Mouse (Mus musculus) T-helper 1 cell (primary cell): ENCODE measurements at regions not wholly inside any gene's neighbourhood (a gene's known extent, or its start where the extent isn't known, plus 50 kb on each side); places are given as distances from the start of the nearest gene placed in this dataset.

Experiments used
- in situ Hi-C: fragments of 300-600 bp; cut with MboI, MseI; formaldehyde crosslinking; loops from one replicate; pipeline ENCODE4 v1.15.1; 2025; ENCODE audit warnings: high pct_unique_total_duplicates

DNA sequence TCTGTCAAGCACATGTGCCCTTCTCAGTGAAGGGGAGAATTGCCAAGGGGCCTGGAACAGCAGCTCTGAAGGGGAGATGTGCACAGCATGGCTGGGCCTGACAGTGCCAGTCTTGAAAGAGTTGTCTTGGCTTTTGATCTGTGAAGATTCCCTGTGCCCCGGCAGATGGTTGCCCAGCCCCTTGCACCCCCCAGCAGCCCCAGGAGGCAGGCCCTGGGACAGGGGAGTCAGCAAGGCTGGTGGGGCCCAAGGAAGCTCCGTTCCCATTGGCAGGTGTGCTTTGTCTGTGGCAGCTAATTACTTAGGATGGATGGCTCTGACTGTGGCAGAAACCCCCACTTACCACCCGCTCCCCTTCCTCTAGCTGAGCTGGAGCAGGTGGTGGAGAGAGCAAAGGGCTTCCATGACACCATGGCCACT, 58.6 kb downstream of the Tspan17 start:
- in situ Hi-C loops, result no loop called here

DNA sequence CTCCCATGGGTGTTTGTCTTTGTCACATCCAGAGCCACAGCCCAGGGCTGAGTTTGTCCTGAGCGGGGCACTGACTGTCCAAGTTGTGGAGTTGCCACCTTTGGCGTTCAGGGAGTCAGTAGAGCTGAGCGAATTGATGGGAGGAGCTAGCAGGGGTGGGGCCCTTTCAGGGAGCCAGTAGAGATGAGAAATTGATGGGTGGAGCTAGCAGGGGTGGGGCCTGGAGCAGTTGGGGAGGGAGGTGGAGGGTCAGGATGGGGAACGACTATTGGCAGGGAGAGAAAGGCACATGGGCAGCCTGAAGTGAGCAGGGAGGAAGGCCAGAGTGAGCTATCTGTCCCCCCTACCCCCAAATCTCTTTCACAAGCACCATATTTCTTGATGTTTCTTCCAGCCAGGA, 62.0 kb downstream of the Tspan17 start:
- in situ Hi-C loops, result no loop called here

DNA sequence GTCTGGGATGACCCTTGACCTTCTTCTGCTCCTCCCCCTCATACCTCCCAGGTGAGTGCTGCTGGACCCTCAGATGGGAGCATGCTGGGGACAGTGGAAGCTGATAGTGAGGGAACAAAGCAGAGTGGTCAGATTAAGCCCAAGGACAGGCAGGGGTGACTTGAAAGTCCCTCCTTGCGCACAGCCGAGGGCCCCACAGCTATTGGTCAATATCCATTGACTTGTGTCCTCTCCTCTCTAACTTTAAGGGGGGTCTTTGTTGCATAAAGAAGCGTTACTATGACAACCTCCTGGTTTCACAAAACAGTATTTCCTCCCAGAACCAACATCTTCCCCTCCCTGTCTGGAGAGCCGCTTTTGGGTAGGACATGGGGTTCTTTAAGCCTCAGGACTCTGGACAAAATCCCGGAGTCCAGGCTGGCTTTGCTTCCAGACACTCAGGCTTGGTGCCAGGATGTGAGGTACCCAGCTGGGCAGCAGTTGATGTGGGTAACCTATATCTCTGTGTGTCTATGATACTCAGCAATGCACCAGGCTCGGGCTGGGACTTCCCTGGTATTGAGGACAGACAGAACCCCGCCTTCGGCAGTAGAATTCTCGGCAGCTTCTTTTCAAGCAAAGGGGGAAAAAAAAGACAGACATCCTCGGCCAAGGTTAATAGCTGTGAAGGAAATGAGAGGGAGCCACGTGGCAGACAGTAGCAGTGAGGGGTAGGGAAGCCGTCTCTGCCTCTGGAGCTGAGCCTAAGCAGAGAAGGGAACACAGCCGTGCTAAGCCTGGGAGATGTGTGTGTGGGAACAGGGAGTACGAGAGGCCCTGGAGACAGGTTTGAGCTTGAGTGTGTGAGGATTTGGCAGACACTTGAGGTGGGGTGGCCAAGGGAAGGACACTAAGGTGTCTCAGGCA, 66.4 kb downstream of the Tspan17 start:
- in situ Hi-C loops, result no loop called here

DNA sequence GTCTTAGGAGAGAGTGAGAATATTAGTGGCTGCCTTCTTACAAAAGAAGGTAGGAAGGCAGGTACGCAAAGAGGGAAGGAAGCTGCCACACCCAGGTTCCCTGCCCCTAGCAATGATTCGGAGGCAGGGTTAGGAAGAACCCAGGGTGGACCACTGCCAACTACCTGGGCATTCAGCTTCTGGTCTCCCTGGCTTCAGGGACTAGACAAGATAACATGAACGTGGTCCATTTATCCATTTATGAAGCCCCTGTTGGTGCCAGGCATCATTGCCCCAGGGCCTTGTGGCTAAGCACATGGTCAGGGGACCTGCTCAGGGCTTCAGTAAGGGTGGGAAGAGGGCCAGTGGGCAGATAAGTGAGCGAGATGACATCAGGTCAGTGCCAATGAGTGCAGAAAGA, 73.8 kb downstream of the Tspan17 start:
- in situ Hi-C loops, result no loop called here

DNA sequence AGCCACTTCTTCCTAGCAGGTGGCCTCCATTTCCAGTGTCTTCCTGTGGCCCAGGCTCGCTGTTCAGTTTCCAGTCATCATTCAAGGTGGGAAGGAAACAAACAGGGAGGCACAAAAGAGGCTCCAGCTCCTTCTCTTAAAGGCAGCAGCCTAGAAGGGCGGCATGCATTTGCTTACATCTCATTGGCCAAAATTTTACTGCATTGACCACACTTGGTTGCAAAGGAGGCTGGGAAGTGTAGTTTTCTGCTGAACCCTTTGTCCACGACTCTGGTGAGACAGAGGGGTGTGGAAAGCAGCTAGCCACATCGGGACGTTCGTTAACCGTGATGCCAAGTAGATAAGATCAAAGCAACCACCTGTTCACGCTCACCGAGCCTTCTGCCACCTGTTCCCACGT, 74.9 kb downstream of the Tspan17 start:
- in situ Hi-C loops, result no loop called here

DNA sequence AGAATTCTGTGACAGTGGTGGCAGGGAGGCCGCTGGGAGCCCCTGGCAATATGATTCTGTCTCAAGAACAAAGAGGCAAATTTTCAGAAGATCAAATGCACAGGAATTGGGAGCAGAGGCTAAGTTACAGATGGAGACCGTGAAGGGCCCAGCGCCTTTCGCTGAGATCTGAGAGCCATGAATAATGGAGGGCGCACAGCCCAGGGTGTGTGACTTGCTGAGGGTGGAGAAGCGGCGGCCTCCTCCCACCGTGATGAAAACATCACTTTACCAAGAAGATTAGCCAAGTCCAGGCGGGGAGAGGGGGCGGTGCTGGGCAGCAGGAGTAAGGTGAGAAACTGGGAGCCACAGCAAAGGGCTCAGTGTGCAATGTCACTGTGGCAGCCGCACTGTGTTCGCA, 77.2 kb upstream of the Unc5a start:
- in situ Hi-C loops, result no loop called here

DNA sequence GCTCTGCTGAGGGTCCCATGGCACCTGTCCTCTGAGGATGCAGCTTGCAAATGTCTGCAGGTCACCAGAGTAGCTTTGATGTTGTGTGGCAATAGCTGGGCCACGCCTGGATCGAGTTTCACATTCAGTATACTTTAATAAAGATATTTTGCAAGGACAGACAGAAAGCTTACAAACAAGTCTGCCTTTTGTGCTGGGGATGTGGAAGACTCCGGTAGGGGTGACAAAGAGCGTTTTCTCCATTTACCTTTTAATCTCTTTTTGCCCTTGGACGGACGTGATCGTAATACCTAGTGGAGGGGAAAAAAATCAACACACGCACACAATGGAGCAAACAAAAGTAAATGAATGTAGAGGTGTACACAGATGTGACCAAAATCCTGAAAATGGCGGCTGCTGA, 75.3 kb upstream of the Unc5a start:
- in situ Hi-C loops, result no loop called here

DNA sequence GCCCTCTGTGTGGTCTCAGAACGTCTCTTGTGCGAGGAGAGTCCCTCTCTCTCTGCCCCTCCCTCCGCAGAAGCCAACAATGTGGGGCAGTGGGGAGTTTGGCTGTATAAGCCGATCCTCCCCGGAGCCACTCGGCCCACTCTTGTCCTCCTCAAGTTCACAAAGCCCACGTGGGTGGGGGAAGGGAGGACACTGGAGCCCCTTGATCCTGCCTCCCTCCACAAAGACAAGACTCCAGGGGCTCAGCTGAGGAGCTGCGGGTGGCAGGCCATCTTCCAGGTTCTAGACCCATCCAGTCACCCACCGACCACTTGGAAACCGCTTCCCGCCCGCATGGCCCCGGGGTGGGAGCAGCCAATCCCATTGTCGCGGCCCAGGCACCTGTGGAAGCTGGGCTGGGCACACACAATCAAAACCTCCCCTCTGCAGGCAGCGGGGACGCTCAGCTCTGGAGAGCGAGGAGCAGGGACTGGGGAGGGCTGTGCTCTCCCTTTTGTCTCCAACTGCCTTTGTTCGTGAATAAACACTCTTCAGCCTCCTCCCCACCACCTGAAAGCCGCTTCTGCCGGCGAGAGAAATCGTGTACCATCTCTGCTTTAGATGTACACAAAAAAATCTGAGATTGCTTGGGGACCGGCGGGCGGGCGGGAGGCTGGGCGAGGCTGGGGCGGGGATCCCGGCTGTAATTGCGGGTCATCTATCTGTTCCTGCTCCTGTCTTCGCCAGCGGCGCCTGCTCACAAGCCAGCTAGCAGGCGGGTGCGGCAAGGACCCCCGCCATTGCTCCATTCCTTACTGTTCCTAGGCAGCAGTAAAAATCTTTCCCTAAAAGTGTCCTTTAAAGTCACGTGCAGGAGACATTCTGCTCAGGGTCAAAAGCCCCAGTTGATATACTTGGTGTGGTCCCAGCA, 74.7 kb upstream of the Unc5a start:
- in situ Hi-C loops, result no loop called here

DNA sequence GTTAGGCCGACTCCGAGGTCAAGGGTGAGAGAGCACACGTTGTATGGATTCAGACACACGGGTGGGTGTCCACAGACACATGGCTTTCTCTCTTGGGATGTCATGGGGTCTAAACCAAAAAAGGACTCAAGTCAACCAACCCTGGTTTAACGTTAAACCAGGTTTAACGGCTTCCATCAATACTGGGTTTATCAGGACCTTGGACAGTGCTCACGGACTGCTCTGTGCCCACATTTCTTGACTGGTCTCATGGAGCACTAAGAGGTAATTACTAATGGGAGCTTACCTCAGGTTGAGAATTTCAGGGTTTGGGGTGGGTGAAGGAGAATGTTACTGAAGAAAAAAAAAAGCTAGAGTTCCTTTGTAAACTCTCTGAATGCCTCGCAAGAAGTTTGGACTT, 72.7 kb upstream of the Unc5a start:
- in situ Hi-C loops, result no loop called here

DNA sequence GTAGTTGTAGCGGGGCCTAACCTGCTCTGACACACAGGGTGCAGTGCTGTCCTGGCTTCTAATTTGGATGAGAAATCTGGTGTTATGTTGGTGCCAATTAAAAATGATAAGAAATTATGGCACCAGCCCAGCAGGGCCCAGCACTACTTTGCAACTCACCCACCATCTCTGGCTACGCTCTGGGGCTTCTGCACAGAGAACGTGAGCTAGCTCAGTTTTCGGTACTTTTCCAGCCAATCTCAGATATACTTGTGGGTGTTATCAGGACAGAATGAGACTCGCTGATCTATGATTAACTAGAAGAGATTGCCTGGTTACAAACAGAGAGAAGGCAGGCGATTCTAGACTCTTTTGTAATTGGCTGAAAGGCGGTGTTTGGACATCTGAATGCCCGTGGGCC, 71.6 kb upstream of the Unc5a start:
- in situ Hi-C loops, result no loop called here

DNA sequence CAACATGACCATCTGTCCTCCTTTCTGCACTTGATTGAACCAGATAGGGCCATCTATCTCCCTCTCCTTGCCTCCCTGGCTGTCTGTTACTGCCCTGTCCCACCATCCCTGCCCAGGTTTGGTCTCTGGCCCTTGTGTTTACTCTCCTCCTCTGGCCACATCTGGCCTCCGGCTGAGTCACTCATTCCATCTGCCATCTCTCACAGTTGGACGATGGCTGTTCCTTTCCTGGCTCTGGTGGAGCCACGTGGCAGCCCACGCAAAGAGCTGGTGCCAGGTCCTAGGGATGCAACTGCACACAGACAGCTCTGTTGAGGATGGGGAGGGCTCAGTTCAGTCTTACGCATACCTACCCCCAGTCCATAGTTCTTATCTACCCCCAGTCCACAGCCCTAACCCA, 69.9 kb upstream of the Unc5a start:
- in situ Hi-C loops, result no loop called here

DNA sequence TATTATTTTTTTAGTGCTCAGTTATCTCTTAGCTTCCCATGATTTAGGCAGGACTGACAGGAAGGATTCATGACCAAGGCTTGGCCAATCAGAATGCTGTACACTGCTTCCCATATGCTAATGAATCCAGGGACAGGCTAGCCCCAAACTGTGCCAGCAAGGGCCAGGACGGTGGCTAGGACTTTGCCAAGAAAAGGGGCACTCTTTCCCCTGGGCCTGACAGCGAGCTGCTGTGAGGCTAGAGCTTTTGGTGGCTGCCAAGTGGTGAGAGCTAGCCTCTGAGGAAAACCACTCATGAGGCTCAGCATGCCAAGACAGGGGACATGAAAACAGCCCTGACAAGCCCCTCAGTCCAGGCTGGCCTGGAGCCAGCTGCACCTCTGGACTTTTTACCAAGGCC, 69.0 kb upstream of the Unc5a start:
- in situ Hi-C loops, result no loop called here

DNA sequence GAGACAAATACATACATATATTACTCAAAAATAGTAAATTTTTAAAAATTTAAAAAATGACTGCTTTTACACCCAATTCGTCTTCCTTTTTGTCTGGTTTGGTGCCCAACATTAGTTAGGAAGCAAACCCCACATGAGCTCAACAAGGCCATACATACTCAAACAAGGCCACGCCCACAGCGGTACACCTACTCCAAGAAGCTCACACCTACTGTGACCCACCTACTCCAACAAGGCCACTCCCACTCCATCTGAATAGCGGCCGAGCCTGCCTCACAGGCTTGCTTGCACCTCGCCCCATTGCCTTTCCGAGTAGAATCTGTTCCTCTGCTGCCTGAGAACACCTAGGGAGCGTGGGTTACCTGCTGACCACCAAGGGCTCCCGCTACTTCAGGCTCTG, 66.4 kb upstream of the Unc5a start:
- in situ Hi-C loops, result no loop called here

DNA sequence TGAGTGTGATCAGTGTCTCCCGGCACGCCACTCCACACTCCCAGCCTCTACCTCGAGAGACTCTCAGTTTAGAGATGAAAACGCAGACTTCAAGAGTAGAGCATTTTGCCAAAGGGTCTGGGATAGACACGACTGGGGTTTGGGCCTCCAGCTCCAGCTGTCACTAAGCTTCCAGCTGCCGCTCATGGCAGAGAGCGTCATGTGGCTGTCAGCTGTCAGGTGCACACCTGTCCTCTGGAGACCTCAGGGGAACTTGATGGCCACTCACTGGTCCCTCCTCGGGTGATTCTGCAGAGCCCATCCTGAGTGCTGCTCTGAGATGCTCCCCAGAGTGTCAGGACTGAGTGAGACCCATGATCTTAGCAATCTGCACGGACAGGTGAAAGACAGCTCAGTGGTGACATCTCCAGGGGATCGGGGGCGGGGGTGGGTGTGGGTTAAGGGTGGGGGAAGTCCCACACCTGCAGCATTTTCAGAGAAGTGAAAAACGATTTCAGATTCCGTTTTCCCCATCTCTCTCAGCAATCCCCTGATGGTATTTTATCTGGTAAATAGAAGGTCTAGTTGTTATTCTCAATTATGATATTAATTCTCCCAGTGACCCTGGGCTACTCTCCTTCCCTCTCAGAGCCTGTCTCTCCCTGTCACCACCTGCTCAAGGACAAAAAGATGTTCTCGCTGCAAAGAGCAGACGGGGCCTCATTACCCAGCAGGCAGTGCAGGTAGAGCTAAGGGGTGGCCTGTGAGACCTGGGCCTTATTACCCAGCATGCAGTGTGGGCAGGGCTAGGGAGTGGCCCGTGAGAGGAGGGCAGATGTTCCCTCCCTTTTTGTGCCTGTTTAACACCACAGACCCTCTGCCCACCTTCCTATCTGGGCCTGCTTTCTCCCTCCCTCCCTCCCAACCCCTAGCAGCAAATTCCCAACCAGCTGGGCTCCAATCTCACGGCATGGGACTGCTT, 65.2 kb upstream of the Unc5a start:
- in situ Hi-C loops, result no loop called here

DNA sequence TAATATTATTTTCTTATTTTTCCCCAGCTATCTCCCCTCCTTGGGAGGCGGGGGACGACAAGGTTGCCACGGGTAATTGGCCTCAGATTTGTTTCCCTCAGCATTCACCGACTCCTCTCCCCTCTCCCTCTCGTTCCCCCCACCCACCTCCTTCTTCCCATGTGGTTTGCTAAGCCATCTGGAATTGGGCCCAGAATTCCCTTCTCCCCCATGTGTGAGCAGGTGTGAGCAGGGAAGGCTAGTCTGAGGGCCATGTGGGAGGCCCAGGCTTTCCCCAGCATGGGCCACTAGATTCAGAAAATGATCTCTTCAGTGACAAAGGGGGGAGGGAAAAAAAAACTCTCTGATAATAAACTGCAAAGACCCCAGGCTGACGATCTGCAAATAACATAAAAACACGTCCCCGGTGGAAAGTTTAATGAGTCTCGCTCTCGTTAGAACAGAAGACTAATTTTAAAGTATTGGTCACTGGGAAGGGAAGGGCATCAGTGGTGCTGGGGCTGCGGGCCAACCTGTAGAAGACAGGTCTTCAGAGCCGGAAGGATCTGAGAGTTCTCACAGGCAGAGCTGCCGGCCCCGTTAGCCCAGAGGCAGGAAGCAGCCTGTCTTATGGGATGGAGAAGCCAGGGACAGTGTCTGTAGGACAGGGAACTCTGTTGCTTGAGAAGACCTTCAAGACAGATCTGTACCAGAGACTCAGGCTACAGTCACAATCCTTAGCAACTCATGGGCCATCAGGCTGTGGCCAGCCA, 64.3 kb upstream of the Unc5a start:
- in situ Hi-C loops, result no loop called here

DNA sequence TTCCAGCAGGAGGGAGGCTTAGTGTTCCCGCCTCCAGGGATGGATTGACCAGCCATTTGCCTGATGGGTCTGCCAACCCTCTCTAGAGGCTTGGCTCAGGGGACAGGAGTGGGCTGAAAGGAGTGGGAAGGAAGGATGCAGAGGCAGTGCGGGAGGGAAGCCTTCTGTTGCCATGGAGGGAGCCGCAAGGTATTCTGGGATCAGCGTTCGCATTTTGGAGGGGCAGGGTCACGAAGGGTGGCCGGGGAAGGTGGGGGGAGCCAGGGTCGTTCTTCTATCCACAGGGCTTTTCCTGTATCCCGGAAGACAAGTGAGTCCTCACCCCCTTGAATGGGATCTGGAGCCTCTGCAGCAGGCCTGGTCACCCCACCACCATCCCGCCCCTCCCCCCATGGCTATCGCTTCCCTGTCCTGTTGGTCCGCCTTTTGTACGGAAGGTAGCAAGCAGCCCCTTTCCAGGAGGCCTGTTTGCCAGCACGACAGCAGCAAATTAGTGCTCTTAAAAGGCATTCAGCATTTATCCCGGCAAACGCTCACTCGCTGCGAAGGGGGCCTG, 61.8 kb upstream of the Unc5a start:
- in situ Hi-C loops, result no loop called here

DNA sequence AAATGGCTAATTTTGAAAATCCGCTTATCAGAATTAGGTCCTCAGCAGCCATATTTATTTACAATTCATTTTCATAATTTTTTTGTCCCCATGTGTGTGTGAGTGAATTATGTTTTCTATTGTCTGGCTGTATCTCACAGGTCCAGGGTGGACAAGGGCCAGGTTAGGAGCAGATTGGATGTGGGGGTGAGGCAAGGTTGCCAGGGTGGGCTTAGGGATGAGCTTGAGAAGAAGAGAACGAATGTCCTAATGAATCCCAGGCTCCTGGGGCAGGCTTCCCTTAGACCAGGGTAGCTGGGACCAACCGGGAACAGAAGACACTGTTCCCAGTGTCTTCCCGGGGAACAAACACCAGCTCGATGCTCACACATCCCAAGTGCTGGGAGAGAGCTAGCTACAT, 61.2 kb upstream of the Unc5a start:
- in situ Hi-C loops, result no loop called here

DNA sequence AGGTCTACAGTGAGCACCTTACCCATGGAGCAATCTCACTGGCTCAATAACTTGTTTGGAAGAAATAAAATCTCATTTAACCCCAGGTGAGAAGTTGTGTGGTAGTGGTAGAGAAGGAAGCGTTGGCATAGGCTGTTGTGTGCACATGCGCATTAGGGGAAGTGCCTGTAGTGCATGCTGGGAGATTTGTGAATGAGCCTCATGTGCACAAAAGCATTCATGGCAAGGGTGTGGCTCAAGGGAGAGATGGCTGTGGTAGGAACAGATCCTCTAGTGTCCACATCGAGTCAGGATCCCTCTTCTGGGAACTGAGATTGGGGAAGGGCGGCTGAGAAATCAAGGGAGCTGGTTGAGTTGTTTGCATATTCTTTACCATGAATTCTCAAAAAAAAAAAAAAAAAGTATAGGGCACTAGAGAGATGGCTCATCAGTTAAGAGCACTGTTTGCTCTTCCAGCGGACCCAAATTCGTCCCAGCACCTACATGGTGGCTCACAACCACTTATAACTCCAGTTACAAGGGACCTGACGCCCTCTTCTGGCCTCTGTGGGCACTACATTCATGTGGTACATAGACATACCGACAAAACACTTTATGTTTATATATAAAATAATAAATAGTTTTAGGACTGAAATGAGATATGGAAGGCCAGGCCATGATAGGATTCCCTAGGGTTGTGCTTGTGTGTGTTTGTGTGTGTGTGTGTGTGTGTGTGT, 59.4 kb upstream of the Unc5a start:
- in situ Hi-C loops, result loop anchor here (5.0 kb wide), 1 partner anchor 93 kb away; no protein-coding TSS in a partner anchor

DNA sequence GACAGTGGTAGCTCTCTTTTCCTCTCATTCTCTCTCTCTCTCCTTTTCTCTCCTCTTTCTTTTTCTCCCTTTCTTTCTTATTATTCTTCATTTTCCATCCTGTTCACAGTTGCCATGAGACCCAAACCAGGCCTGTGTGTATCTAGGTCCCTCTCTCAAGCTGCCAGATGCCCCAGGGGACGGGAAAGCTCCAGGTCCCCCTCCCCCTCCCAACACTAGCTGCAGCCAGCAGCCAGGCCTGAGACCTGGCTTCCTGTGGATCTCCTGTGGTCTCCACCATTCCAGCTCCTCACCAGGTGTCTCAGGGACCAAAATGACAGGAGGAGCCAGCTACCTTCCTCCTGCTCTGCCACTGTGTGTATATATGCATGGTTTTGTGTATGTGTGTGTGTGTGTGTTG, 56.6 kb upstream of the Unc5a start:
- in situ Hi-C loops, result loop anchor here (5.0 kb wide), 1 partner anchor 95 kb away; no protein-coding TSS in a partner anchor

DNA sequence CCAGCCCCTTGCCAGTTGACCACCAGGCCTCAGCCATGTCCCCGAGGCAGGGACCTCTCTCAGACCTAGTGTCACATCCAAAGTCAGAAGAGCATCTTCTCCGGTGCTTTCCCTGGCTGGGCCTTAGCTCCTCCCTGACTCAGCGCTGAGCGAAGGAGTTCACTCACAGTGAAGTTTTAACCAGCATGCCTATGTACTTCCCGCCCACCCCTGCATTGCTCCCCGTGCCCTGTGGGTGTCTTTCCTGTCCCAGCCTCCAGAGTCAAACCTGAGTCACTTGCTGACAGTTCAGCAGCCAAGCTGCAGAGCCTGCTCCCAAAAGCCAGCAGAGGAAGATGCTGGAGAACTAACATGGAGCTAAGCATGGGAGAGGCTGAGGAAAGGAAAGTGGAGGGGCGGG, 55.6 kb upstream of the Unc5a start:
- in situ Hi-C loops, result loop anchor here (5.0 kb wide), 1 partner anchor 96 kb away; no protein-coding TSS in a partner anchor
